Mouse (Mus musculus): ENCODE results near the gene Tmc8.
"Not testable (repeated sequence)": the region's sequence is repeated elsewhere in the genome, so short reads cannot be mapped to it uniquely, and the experiment has no call there.

Tmc8 gene

GRCm38 (mm10) chr11:117826164-117826563 lies 44.3 kb downstream of the Tmc8 start:
- no peak for DNase-seq

GRCm38 (mm10) chr11:117826916-117827315 lies 45.0 kb downstream of the Tmc8 start:
- DNase-seq, result no peak

DNA sequence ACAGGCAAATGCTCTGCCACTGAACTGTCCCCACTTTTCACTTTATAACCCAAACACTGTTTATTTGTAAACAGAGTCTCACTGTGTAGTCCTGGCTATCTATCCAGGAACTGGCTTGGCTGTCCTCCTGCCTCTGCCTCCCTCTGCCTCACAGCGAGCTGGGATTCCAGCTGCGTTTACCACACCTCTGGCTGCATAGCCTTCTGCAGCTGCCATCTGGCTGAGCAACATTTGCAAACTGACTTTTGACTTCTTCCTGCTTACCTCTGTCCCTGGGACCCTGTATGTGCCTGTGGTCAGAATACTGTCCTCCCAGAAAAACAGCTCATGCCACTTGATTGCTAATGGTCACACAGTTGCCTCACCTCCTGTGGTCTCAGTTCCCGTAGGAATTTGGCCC lies 45.5 kb downstream of the Tmc8 start:
- no peak for DNase-seq

DNA sequence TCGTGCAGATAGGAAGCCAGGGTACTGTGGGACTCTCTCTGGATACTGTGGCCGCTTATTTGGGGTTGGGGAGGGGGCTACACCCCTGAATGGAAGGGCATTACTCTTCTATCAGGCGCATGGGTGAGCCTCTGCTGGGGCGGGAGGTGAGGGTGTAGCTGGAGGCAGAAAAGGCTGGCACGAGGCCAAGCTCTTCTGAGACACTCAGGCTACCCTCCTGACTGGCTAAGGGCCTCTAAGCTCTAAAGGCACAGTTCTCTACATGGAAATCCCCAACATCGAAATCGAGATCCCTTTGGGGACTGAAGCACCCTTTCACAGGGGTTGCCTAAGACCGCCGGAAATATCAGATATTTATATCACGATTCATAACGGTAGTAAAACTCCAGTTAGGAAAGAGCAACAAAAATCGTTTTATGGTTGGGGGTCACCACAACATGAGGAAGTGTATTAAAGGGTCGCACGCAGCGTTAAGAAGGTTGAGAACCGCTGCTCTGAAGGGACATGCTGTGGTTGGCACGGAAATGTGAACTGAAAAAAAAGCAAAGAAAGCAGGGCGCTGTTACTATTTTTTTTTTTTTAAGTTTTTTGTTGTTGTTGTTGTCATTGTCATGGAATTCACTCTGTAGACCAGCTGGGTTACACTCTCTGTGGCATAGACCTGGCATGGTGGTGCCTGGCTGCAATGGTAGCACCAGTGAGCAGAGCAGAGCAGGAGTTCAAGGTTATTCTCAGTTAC lies 46.4 kb downstream of the Tmc8 start:
- no peak for DNase-seq

DNA sequence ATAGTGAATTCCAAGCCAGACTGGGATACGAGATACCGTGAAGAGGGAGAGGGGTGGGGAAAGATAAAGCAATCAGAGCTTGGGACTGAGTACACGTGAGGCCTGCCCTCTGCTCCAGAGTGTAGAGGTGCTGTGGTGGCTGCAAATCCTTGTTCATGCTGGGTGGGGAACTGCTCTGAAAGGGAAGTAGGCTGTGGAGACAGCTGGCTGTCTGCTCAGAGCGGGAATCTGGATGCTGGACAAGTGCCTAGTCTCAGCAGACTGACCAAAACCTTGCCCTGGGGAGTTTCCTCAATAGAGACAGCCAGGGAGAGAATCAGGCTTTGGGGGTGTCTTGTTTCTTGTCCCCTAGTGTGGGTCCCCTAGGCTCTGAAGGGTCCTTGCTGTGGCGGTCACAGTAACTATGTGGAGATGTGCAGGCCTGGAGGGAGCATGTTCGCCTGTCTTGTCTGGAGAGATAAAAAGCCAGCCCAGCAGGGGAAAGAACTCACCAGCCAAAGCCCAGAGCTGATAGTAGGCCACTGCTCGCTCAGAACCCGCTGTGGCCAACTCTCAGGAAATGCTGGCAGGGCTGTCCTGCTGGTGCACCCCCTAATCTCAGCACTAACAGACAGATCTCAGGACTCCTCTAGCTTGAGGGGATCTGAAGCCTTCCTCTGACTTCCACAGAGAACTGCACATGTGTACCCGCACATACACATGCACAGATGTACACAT lies 47.2 kb downstream of the Tmc8 start:
- DNase-seq, result peak; percentile 34 to 41

GRCm38 (mm10) chr11:117829671-117830215 lies 47.9 kb downstream of the Tmc8 start:
- DNase-seq, result no peak

DNA sequence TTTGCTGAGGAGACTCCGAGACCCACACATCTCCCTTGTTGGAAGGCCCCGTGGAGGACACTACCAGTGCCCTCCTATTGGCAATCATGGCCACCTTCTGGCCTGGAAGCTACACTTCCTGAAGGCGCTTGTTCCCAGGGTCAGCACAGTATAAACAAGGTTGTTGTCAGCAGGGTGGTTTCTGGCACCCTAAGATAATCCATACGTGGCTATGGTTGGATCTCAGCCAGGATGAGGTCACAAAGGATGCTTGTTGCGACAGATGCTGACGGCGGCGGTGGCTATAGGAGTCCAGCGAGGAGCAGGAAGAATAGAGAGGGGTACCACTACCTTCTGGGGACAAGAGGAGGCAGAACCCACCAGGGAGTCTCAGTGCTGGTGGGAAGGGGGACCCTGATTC lies 48.5 kb downstream of the Tmc8 start:
- no peak for DNase-seq

DNA sequence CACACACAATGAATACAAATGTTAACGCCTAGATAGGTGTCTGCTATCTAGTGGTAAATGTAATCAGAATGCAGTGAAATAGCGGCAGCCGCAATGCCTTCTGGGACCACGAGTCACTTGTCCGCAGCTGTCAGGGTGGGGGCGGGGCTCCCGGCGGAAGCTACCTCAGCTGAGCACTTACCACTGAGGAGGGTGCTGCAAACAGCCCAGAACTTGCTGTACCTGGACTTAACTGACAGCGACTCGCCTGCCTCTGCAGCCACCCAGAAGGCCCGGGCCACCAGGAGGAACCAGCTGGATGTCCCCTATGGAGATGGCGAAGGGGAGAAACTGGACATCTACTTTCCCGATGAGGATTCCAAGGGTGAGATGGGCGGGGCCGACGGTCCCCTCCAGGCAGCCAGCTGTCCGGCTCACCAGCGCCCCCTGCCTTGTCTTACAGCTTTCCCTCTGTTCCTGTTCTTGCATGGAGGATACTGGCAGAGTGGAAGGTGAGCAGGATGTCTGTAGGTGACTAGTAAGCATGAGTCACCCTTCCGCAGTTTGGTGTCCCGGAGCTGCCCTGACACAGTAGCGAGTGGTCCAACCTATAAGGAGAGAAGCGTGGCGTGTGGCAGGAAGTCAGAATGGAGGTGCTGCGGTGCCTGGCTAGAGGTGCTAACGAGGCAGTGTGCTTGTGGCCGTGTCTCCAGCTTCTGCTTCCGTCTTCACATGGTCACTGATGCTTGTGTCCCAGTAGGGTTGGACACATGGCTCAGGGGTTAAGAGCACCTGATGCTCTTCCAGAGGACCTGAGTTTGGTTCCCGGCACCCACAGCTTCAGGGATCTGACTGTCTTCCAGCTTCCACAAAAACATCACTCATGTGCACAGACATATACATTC lies 50.5 kb downstream of the Tmc8 start:
- peak; percentile 48 to 76 for DNase-seq

DNA sequence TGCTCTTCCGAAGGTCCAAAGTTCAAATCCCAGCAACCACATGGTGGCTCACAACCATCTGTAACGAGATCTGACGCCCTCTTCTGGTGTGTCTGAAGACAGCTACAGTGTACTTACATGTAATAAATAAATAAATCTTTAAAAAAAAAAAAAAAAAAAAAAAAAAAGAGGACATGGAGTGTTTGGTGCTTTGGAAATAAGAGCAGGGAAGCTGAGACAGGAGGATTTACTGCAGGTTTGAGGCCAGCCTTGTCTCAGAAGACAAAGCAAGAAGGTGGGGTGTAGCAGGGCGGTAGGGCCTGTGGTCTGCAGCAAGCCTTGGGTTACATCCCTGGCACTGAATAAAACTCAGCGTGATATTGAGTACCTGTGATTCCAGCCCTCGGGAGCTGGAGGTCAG lies 51.6 kb downstream of the Tmc8 start:
- DNase-seq, result not testable (repeated sequence)

DNA sequence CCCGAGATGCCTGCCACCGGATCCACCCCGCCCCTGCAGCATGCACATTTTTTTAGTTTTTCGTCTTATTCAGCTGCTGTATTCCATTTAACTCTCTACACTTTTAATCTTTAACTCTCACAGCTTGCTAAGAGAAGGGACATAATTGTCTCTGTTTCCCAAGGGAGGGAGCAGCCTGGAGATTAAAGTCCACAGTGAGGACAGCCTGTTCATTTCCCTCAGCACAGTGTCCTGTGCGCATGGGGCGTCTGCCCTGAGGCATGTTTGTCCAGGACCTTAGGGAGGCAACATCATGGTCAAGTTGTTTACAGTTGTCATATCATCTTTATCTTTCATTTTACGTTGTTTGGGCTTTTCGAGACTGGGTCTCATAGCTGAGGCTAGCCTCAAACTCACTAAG lies 52.2 kb downstream of the Tmc8 start:
- no peak for DNase-seq

DNA sequence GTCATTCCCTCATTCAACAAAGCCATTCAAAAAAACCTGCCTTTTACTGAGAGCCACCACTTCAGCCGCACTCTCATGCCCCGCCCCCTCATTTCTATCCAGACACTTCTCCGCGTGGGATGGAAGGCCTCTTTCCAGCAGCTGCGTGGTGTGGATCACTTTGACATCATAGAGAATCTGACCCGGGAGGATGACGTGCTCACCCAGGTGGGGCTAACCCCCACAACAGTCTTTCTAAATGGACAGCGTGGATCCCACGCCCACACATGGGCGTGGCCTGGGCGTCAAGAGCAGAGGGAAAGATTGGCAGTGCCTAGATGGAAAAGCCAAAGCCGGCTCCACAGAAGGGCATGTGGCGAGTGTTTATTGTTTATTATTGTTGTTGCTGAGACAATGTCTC lies 54.4 kb downstream of the Tmc8 start:
- no peak for DNase-seq

DNA sequence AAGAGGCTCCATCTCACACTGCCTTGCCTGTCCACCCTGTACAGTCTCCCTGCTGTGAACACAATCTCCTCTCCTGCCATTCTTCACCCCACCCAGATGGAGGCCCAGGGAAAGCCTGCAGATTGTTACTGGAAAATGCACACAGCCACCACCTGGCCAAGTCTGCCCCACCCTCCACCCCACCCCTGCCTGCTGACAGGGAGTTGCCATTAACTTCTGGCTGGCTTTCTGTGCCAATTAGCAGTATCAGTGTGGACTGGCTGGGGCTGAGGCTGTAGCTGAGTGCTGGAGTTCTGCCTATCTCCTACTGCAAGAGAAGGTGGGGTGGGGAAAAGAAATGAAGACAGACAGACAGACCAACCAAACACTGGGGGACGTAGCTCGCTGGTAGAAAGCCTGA lies 56.7 kb downstream of the Tmc8 start:
- DNase-seq, result no peak

DNA sequence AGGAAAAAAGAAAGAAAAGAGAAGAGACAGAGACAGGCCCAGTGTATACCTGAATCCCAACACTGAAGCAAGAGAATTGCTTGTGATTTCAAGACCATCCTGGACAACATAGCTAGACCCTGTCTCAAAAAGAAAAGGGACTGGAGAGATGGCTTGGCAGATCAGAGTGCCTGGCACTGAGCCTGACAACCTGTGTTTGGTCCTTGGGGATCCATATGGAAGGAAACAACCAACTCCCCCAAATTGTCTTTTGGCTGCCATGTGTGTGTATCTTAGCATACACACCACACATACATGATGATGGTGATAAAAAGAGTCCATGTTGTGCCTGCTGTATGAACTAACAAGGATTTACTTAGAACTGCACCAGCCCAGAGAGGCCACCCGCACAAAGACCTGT lies 57.1 kb downstream of the Tmc8 start:
- no peak for DNase-seq

DNA sequence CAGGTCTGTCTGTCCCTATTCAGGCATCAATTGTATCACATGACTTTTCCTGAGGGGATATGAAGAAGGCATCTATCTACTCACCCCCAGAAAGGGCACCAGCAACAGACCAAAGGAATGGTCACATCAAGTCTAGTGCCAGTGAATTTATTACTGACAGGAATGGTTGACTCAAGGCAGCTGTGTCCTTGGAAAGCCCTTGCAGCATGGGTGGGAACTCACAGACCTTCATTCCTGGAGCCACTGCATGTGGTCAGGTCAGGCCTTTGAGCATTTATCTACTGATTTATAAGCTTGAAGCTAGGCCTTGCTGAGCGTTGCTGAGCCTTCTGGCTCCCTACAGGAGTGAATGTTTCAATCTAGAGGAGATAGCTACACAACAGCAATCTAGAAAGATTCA lies 59.0 kb downstream of the Tmc8 start:
- no peak for DNase-seq

Data from cerebellum, postnatal 25 days (tissue).